Mouse (Mus musculus) olfactory bulb, adult 2 months (tissue): ENCODE results near the gene Ctnnbl1.

Experiments
- CTCF ChIP-seq: fragments of 200-500 bp; IDR thresholded peaks from 2 replicates; pipeline ENCODE4 v1.5.1; 2012; ENCODE audit warnings: low read depth, mild to moderate bottlenecking, low read length, moderate library complexity; ENCODE audit not compliant: insufficient read depth
- POLR2A ChIP-seq: fragments of 200-500 bp; IDR thresholded peaks from 2 replicates; pipeline ENCODE4 v1.6.1; 2012; ENCODE audit warnings: mild to moderate bottlenecking, low read depth, low read length, moderate library complexity; ENCODE audit not compliant: insufficient read depth

- TF ChIP-seq CTCF = no peak
- TF ChIP-seq POLR2A = no peak
These were observed 187.3 kb downstream of the Ctnnbl1 start for GRCm38 (mm10) chr2:157924504-157924903.
